18 mouse cellular contexts compared by ENCODE assay signal in genomic region chr4:122870741-122871140, GRCm38 (mm10). TPM values are rescaled to one million over a fixed set of nuclear protein-coding genes. Genes with fewer than 3 reads are reported as not detected.
DNase-seq lines count a peak whose midpoint lies in the region; ATAC-seq lines count a peak whose summit lies in the region.
"Had no signal": no experiment of that assay in that cellular context is flagged by ENCODE, and none has a peak within 500 bp of the region (broad histone marks: within the 10 kb centered on the region; RNA-seq: fewer than 3 reads in every experiment).

No protein-coding gene starts in this region.

- H3K27me3 ChIP-seq in limb, embryonic 10.5 days (ENCODE audit: low read depth, poor library complexity, severe bottlenecking): no peaks in the 10 kb centered on the region
- H3K27me3 ChIP-seq: embryonic facial prominence, embryonic 12.5 days; heart, embryonic 15.5 days; intestine, embryonic 15.5 days; limb, embryonic 13.5 days; midbrain, embryonic 15.5 days had no signal

- H3K9me3 ChIP-seq in limb, embryonic 10.5 days (replicated peaks): no peaks in the 10 kb centered on the region
- H3K9me3 ChIP-seq: embryonic facial prominence, embryonic 12.5 days; heart, embryonic 15.5 days; intestine, embryonic 15.5 days; limb, embryonic 13.5 days; midbrain, embryonic 10.5 days; midbrain, embryonic 15.5 days had no signal

- peaks cover 98% of the 10 kb centered on the region for H3K79me2 ChIP-seq in macrophage (ENCODE audit: inconsistent target)

- peak; percentile 64 to 81 for DNase-seq in layer of hippocampus, adult 18-20 months (ENCODE audit: low spot score in 2 of 2)
- no peak for DNase-seq in layer of hippocampus, postnatal 10 days (ENCODE audit: low spot score in 2 of 2)
- peak; percentile 47 for DNase-seq in induced T-regulatory cell, adult 2 months (ENCODE audit: low read depth)
- no peak for DNase-seq in limb, embryonic 10.5 days (ENCODE audit: low spot score)
- no peak for DNase-seq in lung, postnatal 10 days
- DNase-seq: adrenal gland, adult 2 months; cerebellum, adult 8-10 months; lung, postnatal 4 days had no signal

- H3K4me3 ChIP-seq in macrophage (ENCODE audit: inconsistent target): no peak overlapping the region
- H3K4me3 ChIP-seq in limb, embryonic 10.5 days: no peak overlapping the region
- H3K4me3 ChIP-seq: embryonic facial prominence, embryonic 12.5 days; heart, embryonic 15.5 days; intestine, embryonic 15.5 days; limb, embryonic 13.5 days; midbrain, embryonic 10.5 days; midbrain, embryonic 15.5 days had no signal

- WGBS in macrophage (ENCODE audit: missing documents): 70% methylated on average over 5 of the region's 5 CpGs
- WGBS in limb, embryonic 10.5 days: 89% methylated on average over 5 of the region's 5 CpGs

- H3K4me1 ChIP-seq in limb, embryonic 10.5 days: no peaks in the 10 kb centered on the region
- H3K4me1 ChIP-seq: embryonic facial prominence, embryonic 12.5 days; intestine, embryonic 15.5 days; limb, embryonic 13.5 days; midbrain, embryonic 10.5 days; midbrain, embryonic 15.5 days had no signal

- H3K27ac ChIP-seq in macrophage: peak overlapping the region; percentile 96
- no peak overlapping the region for H3K27ac ChIP-seq in limb, embryonic 10.5 days
- H3K27ac ChIP-seq: embryonic facial prominence, embryonic 12.5 days; heart, embryonic 15.5 days; intestine, embryonic 15.5 days; limb, embryonic 13.5 days; midbrain, embryonic 10.5 days; midbrain, embryonic 15.5 days had no signal

- H3K36me3 ChIP-seq in macrophage (ENCODE audit: inconsistent target): peaks cover 34% of the 10 kb centered on the region
- peaks cover 65% of the 10 kb centered on the region for H3K36me3 ChIP-seq in limb, embryonic 10.5 days

- peak; percentile 8 for ATAC-seq in activated CD4-positive, CD25-positive, alpha-beta regulatory T cell, adult 4 months
- ATAC-seq: forebrain, embryonic 14.5 days; hindbrain, embryonic 16.5 days; intestine, embryonic 15.5 days; midbrain, embryonic 15.5 days had no signal

RNA-seq across cellular contexts. Expression of gene Cap1, which starts 15.1 kb away (rescaled TPM):
- 100 to 1,000 TPM; 296 to 307 TPM for total RNA-seq in layer of hippocampus, adult 18-20 months (2021)
- total RNA-seq in layer of hippocampus, postnatal 10 days (2021): 100 to 1,000 TPM; 192 to 203 TPM
- polyA plus RNA-seq in activated CD4-positive, CD25-positive, alpha-beta regulatory T cell, adult 4 months (2017; shearing (Covaris generic)): 100 to 1,000 TPM; 373 to 385 TPM
- total RNA-seq in macrophage (2018; cell fraction: chromatin; rRNA removed): 100 to 1,000 TPM; 120 to 324 (median 283) TPM
- 100 to 1,000 TPM; 401 to 516 (median 457) TPM for total RNA-seq in macrophage (2018; cell fraction: cytosol; rRNA removed)
- 100 to 1,000 TPM; 151 to 403 (median 238) TPM for total RNA-seq in macrophage (2018; cell fraction: nucleus; rRNA removed)
- polyA plus RNA-seq in macrophage (2018): 402 to 842 TPM (median 678 TPM) in 3 replicates
- polyA plus RNA-seq in limb, embryonic 10.5 days (2016; fragmentation: Nextera tagmentation; extraction: Ambion mirVana): 45.3 and 46.5 TPM in 2 replicates

RNA-seq across cellular contexts. Expression of gene Ppt1, which starts 34.7 kb away (rescaled TPM):
- 10 to 100 TPM; 84.3 to 92.4 TPM for total RNA-seq in layer of hippocampus, adult 18-20 months (2021)
- 10 to 100 TPM; 65.8 to 73.0 TPM for total RNA-seq in layer of hippocampus, postnatal 10 days (2021)
- polyA plus RNA-seq in activated CD4-positive, CD25-positive, alpha-beta regulatory T cell, adult 4 months (2017; shearing (Covaris generic)): 100 to 1,000 TPM; 104 to 109 TPM
- 100 to 1,000 TPM in 3 of 26 experiments, 10 to 100 TPM in 23; 14.0 to 115 (median 57.6) TPM for total RNA-seq in macrophage (2018; cell fraction: chromatin; rRNA removed)
- 100 to 1,000 TPM in 3 of 26 experiments, 10 to 100 TPM in 23; 67.6 to 105 (median 84.7) TPM for total RNA-seq in macrophage (2018; cell fraction: cytosol; rRNA removed)
- 100 to 1,000 TPM in 5 of 26 experiments, 10 to 100 TPM in 21; 24.1 to 159 (median 86.1) TPM for total RNA-seq in macrophage (2018; cell fraction: nucleus; rRNA removed)
- polyA plus RNA-seq in macrophage (2018): 97.1 to 164 TPM (median 112 TPM) in 3 replicates
- 45.4 and 55.3 TPM in 2 replicates for polyA plus RNA-seq in limb, embryonic 10.5 days (2016; fragmentation: Nextera tagmentation; extraction: Ambion mirVana)

Comparison
In these comparisons a context has a peak if more than half of its experiments do, and no peak if none do; other contexts are left out.
1. DNase-seq: peak in layer of hippocampus, adult 18-20 months (2 of 2) and induced T-regulatory cell, adult 2 months (single experiment); none in layer of hippocampus, postnatal 10 days (0 of 2), limb, embryonic 10.5 days (single experiment) and lung, postnatal 10 days (single experiment).